Mouse (Mus musculus) liver, embryonic 14.5 days (tissue): Measurements from ENCODE around the gene Serpinc1.

Experiments used
- CTCF ChIP-seq: IDR thresholded peaks from 2 replicates; pipeline ENCODE4 v1.5.1; 2016; ENCODE audit warnings: antibody characterized with exemption, low read depth, control low read depth
- EP300 ChIP-seq: IDR thresholded peaks from 2 replicates; pipeline ENCODE4 v1.6.1; 2016; ENCODE audit warnings: antibody characterized with exemption, low read depth

GRCm38 (mm10) chr1:161016378-161016777, 38.0 kb downstream of the Serpinc1 start:
- no peak for TF ChIP-seq CTCF
- no peak for TF ChIP-seq EP300
